ENCODE assay signal across 31 mouse cellular contexts in genomic region chr2:103849766-103850530, GRCm38 (mm10). TPM values are rescaled to one million over a fixed set of nuclear protein-coding genes. Genes with fewer than 3 reads are reported as not detected.
DNase-seq lines count a peak whose midpoint lies in the region; ATAC-seq and TF ChIP-seq lines count a peak whose summit lies in the region.
"Had no signal": no experiment of that assay in that cellular context is flagged by ENCODE, and none has a peak within 500 bp of the region (broad histone marks: within the 10 kb centered on the region; RNA-seq: fewer than 3 reads in every experiment).

No protein-coding gene starts in this region.

- H3K9me3 ChIP-seq in forebrain, postnatal 0 days (ENCODE audit: low read length) = no peaks in the 10 kb centered on the region
- H3K9me3 ChIP-seq: heart, embryonic 10.5 days; heart, embryonic 15.5 days; hindbrain, embryonic 12.5 days; intestine, embryonic 15.5 days; limb, embryonic 12.5 days; liver, embryonic 13.5 days had no signal

- WGBS in forebrain, postnatal 0 days = 87% methylated on average over 9 of the region's 9 CpGs

- no peaks in the 10 kb centered on the region for H3K4me1 ChIP-seq in forebrain, postnatal 0 days (ENCODE audit: insufficient read depth)
- H3K4me1 ChIP-seq: heart, embryonic 10.5 days; heart, embryonic 15.5 days; hindbrain, embryonic 12.5 days; intestine, embryonic 15.5 days; limb, embryonic 12.5 days had no signal

- no peaks in the 10 kb centered on the region for H3K36me3 ChIP-seq in forebrain, postnatal 0 days (ENCODE audit: insufficient read depth)
- H3K36me3 ChIP-seq: heart, embryonic 10.5 days; heart, embryonic 15.5 days; hindbrain, embryonic 12.5 days; intestine, embryonic 15.5 days; limb, embryonic 12.5 days; liver, embryonic 13.5 days had no signal

- H3K27ac ChIP-seq in forebrain, postnatal 0 days (ENCODE audit: low read depth, low read length) = no peak overlapping the region
- H3K27ac ChIP-seq: heart, embryonic 10.5 days; heart, embryonic 15.5 days; hindbrain, embryonic 12.5 days; hindbrain, postnatal 0 days; intestine, embryonic 15.5 days; layer of hippocampus, adult 2 months; left cerebral cortex, adult 2 months; limb, embryonic 12.5 days; liver, embryonic 13.5 days; macrophage had no signal

- H3K27me3 ChIP-seq in forebrain, postnatal 0 days (ENCODE audit: insufficient read depth, low read length) = no peaks in the 10 kb centered on the region
- H3K27me3 ChIP-seq: CH12.LX; heart, embryonic 15.5 days; hindbrain, embryonic 12.5 days; intestine, embryonic 15.5 days; limb, embryonic 12.5 days; liver, embryonic 13.5 days had no signal

- no peak for ATAC-seq in forebrain, postnatal 0 days
- ATAC-seq: activated CD4-positive, CD25-positive, alpha-beta regulatory T cell, adult 4 months; forebrain, embryonic 16.5 days had no signal

- DNase-seq in adrenal gland, adult (ENCODE audit: inconsistent age in 2 of 2, low spot score in 1 of 2) = peak; percentile 88 to 94
- DNase-seq in adrenal gland, postnatal 4 days (ENCODE audit: low spot score in 2 of 2) = no peak
- DNase-seq in ovary, adult 18-20 months (ENCODE audit: low spot score) = peak; percentile 81
- DNase-seq in ovary, postnatal 14 days (ENCODE audit: low spot score) = no peak
- DNase-seq in adrenal gland, postnatal 10 days = peak; percentile 75
- DNase-seq in testis, postnatal 14 days (ENCODE audit: low spot score) = peak; percentile 69
- no peak for DNase-seq in forebrain, postnatal 0 days
- DNase-seq: cerebellum, adult 2 months; cerebellum, postnatal 14 days; gastrocnemius, postnatal 10 days; heart, postnatal 36 days; kidney, adult 2 months; kidney, postnatal 36 days; liver, embryonic 13.5 days; lung, adult 2 months; lung, postnatal 10 days; midbrain, embryonic 14.5 days; thymus, postnatal 4 days had no signal

- H3K4me3 ChIP-seq in forebrain, postnatal 0 days (ENCODE audit: low read depth, low read length) = no peak overlapping the region
- H3K4me3 ChIP-seq: erythroblast, embryonic 14.5 days; heart, embryonic 10.5 days; heart, embryonic 15.5 days; hindbrain, embryonic 12.5 days; intestine, embryonic 15.5 days; layer of hippocampus, adult 2 months; left cerebral cortex, adult 2 months; limb, embryonic 12.5 days; liver, embryonic 13.5 days had no signal

- TF ChIP-seq CTCF in forebrain, postnatal 0 days (IDR thresholded peaks at IDR 0.05; ENCODE audit: low read depth) = no peak

- no peak overlapping the region for H3K9ac ChIP-seq in forebrain, postnatal 0 days
- H3K9ac ChIP-seq: heart, embryonic 15.5 days; hindbrain, embryonic 12.5 days; intestine, embryonic 15.5 days; limb, embryonic 12.5 days; liver, embryonic 13.5 days had no signal

- H3K4me2 ChIP-seq in forebrain, postnatal 0 days (ENCODE audit: low read depth) = no peak overlapping the region
- H3K4me2 ChIP-seq: heart, embryonic 15.5 days; hindbrain, embryonic 12.5 days; intestine, embryonic 15.5 days; limb, embryonic 12.5 days; liver, embryonic 13.5 days had no signal

RNA-seq across cellular contexts. Expression of gene Caprin1, which starts 52.5 kb away (rescaled TPM):
- total RNA-seq in adrenal gland, postnatal 4 days (2021) = 100 to 1,000 TPM; 486 to 527 TPM
- 100 to 1,000 TPM; 354 to 414 TPM for total RNA-seq in adrenal gland, postnatal 10 days (2021)
- 342 and 369 TPM in 2 replicates for total RNA-seq in forebrain, postnatal 0 days (2014; rRNA removed)
- 233 and 253 TPM in 2 replicates for polyA plus RNA-seq in forebrain, postnatal 0 days (2015; fragmentation: Nextera tagmentation; extraction: Ambion mirVana)

Comparison
In these comparisons a context has a peak if more than half of its experiments do, and no peak if none do; other contexts are left out.
1. DNase-seq: peak in adrenal gland, adult (2 of 2), ovary, adult 18-20 months (single experiment), adrenal gland, postnatal 10 days (single experiment) and testis, postnatal 14 days (single experiment); none in adrenal gland, postnatal 4 days (0 of 2), ovary, postnatal 14 days (single experiment) and forebrain, postnatal 0 days (single experiment).